Mouse (Mus musculus) heart, postnatal 0 days (tissue): ENCODE data around the gene Timm50.

ENCODE experiments used
- CTCF ChIP-seq: IDR thresholded peaks from 2 replicates; pipeline ENCODE4 v1.5.1; 2016; ENCODE audit warnings: antibody characterized with exemption, control low read depth, low read depth
- EP300 ChIP-seq: IDR thresholded peaks from 2 replicates; pipeline ENCODE4 v1.6.1; 2016; ENCODE audit warnings: antibody characterized with exemption, low read depth

DNA sequence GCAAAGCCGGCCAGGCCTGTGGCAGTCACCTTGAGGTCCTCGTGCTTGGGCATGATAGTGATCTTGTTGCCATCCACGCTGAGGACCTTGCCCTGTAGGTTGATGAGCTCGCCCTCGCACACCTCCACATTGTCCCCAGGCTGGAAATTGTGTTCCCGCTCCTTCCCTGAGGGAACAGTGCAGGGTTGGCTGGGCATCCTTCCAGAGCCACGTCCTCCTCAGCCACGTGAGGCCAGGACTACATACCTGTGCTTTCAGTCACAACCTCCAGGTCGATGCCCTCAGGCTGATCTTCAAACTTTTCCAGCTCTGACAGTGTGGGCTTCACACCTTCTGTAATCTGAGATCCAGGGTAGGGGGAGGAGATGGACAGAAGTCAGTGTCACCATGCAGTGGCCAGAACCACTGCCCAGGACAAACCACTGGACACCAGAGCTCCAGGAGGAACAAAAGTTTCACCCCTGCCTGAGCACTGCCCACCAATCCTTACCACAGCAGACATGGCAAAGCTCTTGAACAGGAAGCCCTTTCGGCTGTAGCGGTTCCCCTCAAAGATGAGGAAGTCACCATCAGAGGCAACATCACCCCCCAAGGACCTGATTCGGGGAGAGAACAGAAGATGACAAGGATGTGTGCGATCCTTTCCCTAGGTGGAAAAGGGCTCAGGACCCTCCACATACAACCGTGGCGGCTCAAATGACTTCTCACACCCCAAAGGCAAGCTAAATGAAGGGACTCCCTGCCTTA lies 10.3 kb upstream of the Timm50 start:
- no peak for TF ChIP-seq EP300
- no peak for TF ChIP-seq CTCF
